Mouse (Mus musculus) limb, embryonic 11.5 days (tissue): ENCODE measurements around the gene Gm10570. TPM values are rescaled to one million over a fixed set of nuclear protein-coding genes. Genes with fewer than 3 reads are reported as not detected.

ENCODE experiments used
- ATAC-seq: fragments of 200-750 bp; cut with Nextera tagmentation; 2 replicates; pipeline ENCODE4 v1.8.0; 2017; ENCODE audit warnings: low read depth; ENCODE audit not compliant: insufficient number of reproducible peaks, low FRiP score, low TSS enrichment
- DNase-seq: peaks from one replicate; pipeline ENCODE4 v3.0.0-alpha.2; 2015; ENCODE audit warnings: low spot score
- H3K27ac ChIP-seq: fragments of 300-500 bp; sonication (generic); replicated peaks from 2 replicates; pipeline ENCODE4 v1.5.1; 2014; ENCODE audit warnings: low read depth, mild to moderate bottlenecking, low read length
- H3K27me3 ChIP-seq: fragments of 300-500 bp; sonication (generic); 2 replicates; pipeline ENCODE4 v1.6.1; 2014; ENCODE audit warnings: mild to moderate bottlenecking, low read length, mixed read lengths; ENCODE audit not compliant: control insufficient read depth, insufficient read depth
- H3K36me3 ChIP-seq: fragments of 300-500 bp; sonication (generic); 2 replicates; pipeline ENCODE4 v1.6.1; 2014; ENCODE audit warnings: mild to moderate bottlenecking, low read length, moderate library complexity, mixed read lengths; ENCODE audit not compliant: control insufficient read depth, insufficient read depth
- H3K4me1 ChIP-seq: fragments of 300-500 bp; sonication (generic); 2 replicates; pipeline ENCODE4 v1.6.1; 2014; ENCODE audit warnings: low read length, mixed read lengths; ENCODE audit not compliant: control insufficient read depth, insufficient read depth
- H3K4me2 ChIP-seq: fragments of 300-500 bp; sonication (generic); 2 replicates; pipeline ENCODE4 v1.6.1; 2014; ENCODE audit warnings: low read depth, mild to moderate bottlenecking, moderate library complexity; ENCODE audit not compliant: severe bottlenecking
- H3K4me3 ChIP-seq: fragments of 300-500 bp; sonication (generic); 2 replicates; pipeline ENCODE4 v1.5.1; 2014; ENCODE audit warnings: low read depth, low read length
- H3K9ac ChIP-seq: fragments of 300-500 bp; sonication (generic); 2 replicates; pipeline ENCODE4 v1.6.1; 2014; ENCODE audit warnings: mild to moderate bottlenecking, low read length
- H3K9me3 ChIP-seq: fragments of 300-500 bp; sonication (generic); 2 replicates; pipeline ENCODE4 v1.6.1; 2016; ENCODE audit warnings: low read length; ENCODE audit not compliant: control insufficient read depth
- WGBS: fragments of 180-500 bp; shearing (Covaris S2); extraction: QIAGEN DNeasy Blood & Tissue Kit; methylation state at CpG from one replicate; pipeline ENCODE4 v1.1.7; 2014; 5-methylcytosine and 5-hydroxymethylcytosine counted together
- polyA plus RNA-seq: library from polyadenylated mRNA; unstranded; fragments of >200 nt; fragmentation: Nextera tagmentation; extraction: Ambion mirVana; gene quantifications from 2 replicates; pipeline ENCODE4 v1.2.1, GENCODE M21; 2014

Gm10570 gene
- polyA plus RNA-seq, 1 experiment from 2014 or later, result not detected

DNA sequence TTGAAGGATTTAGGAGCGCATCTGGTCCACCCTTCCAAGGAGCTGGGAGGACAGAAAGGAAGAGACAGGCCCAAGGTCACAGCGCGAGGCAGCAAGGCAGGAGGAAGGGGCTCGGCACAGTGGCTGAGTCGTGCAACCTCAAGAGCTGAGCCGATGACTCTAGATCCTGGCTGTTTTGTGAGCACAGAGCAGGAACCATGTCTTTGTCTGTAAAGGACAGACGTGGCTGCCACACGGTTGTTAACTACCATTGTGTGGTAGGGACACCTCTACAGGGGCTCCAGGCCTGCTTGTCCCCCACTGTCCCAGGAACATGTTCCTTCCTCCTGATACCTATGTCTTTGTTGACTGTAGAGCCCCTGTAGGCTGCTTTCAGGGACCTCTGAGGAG lies 8.8 kb downstream of the Gm10570 start:
- Histone ChIP-seq H3K4me3 (no peak overlapping the region), H3K4me1 (no peaks in the 10 kb centered on the region), H3K4me2 (no peak overlapping the region), H3K9ac (no peak overlapping the region), H3K36me3 (no peaks in the 10 kb centered on the region), H3K27me3 (no peaks in the 10 kb centered on the region), H3K9me3 (no peaks in the 10 kb centered on the region), H3K27ac (no peak overlapping the region)
- ATAC-seq, result no peak
- WGBS, result 74% methylated on average over 8 of the region's 8 CpGs
- no peak for DNase-seq

DNA sequence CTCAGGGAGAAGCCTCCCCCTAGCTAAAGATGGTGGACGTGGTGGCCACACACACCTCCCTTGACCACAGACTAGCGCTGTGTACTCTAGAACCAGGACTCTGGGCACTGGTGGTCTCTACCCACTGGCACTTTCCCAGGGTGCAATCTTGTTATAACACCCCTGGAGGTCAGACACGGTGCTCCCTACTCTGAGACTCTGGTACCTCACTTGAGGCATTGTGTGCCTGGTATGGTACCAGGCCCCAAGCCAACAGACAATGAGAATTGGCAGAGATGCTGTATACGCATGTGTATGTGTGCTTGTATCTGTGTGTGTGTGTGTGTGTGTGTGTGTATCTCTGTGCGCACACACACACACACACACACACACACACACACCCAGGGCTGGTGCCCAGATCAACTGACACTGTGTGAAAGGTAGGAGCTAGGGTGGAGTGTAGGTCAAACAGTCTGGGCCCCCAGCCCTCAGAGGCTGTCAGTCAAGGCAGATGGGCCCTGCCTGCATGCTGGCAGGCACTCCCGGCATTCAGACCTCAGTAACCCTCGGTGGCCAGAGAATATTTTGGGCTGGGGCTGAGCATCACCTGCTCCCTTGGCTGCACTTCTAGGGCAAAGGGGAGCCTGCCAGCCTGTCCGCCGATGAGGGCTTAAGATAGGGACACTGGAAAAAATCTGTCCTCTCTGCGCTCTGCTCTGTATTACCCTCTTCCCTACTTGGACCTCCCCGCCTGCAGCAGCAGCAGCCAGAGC lies 9.4 kb downstream of the Gm10570 start:
- H3K4me3 ChIP-seq, result no peak overlapping the region

DNA sequence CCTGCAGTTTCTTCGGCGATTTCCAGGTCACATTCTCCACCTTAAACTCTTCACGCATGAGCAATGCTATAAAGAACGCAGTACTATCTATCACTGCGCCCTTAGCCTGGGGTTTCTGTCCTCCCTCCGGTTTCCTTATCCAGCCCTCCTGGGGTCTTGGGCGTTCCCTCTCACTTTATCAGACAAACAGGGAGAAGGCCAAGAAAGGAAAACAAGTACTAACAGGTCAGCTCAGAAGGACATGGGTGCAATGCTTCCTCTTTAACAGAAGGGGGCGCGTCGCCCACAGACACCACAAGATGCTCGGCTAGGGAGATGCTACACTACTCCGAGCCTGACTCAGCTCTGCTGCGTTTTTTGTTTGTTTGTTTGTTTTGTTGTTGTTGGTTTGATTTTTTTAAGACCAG lies 11.3 kb downstream of the Gm10570 start:
- Histone ChIP-seq H3K36me3 (no peaks in the 10 kb centered on the region), H3K4me2 (no peak overlapping the region), H3K27ac (no peak overlapping the region), H3K27me3 (no peaks in the 10 kb centered on the region), H3K9ac (no peak overlapping the region), H3K4me1 (no peaks in the 10 kb centered on the region), H3K9me3 (no peaks in the 10 kb centered on the region), H3K4me3 (no peak overlapping the region)
- WGBS, result 30% methylated on average over 13 of the region's 13 CpGs
- DNase-seq (peak; percentile 57), ATAC-seq (no peak)

More for the DNA sequence above, 9.4 kb downstream of the Gm10570 start:
- Histone ChIP-seq H3K36me3 (no peaks in the 10 kb centered on the region), H3K27ac (no peak overlapping the region), H3K9me3 (no peaks in the 10 kb centered on the region), H3K9ac (no peak overlapping the region), H3K4me2 (no peak overlapping the region), H3K27me3 (no peaks in the 10 kb centered on the region), H3K4me1 (no peaks in the 10 kb centered on the region)
- ATAC-seq, result no peak
- WGBS, result 73% methylated on average over 11 of the region's 11 CpGs
- no peak for DNase-seq

DNA sequence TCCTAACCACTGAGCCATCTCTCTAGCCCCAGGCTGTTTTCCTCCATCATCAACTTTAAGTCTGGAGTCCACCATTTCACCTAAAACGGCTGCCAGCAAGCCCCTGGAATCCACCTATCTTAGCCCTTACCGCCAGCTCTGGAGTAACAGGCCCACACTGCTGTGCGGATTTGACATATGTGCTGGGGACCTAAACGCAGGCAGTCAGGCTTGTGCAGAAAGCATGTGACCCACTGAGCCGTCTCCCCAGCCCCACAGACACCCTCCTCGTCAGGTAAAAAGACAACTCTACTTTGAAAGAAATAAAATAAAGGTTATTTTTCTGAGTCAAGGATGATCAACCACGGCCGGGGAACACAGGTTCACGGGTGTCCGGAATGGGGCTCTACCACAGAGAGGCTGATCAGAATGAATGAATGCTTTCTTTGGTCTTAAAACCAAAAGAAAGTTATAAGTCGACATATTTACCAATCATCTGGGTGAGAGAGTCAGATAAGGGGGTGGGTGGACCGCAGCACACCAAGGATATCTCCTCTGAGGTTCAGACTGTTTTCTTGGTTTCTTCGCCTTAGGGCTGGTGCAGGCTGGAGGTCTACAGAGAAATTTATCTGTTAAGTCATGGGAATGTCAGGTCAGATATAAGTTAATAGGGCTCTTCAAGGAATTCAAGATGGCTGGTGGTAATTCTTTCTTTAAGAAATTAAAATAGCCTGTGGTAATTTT lies 12.1 kb downstream of the Gm10570 start:
- no peaks in the 10 kb centered on the region for H3K9me3 ChIP-seq
- no peak overlapping the region for H3K27ac ChIP-seq
- no peaks in the 10 kb centered on the region for H3K36me3 ChIP-seq
- no peak overlapping the region for H3K4me2 ChIP-seq
- no peak overlapping the region for H3K4me3 ChIP-seq
- H3K9ac ChIP-seq, result no peak overlapping the region
- DNase-seq, result no peak
- no peaks in the 10 kb centered on the region for H3K27me3 ChIP-seq
- WGBS, result 87% methylated on average over 13 of the region's 13 CpGs
- no peaks in the 10 kb centered on the region for H3K4me1 ChIP-seq
- ATAC-seq, result no peak

DNA sequence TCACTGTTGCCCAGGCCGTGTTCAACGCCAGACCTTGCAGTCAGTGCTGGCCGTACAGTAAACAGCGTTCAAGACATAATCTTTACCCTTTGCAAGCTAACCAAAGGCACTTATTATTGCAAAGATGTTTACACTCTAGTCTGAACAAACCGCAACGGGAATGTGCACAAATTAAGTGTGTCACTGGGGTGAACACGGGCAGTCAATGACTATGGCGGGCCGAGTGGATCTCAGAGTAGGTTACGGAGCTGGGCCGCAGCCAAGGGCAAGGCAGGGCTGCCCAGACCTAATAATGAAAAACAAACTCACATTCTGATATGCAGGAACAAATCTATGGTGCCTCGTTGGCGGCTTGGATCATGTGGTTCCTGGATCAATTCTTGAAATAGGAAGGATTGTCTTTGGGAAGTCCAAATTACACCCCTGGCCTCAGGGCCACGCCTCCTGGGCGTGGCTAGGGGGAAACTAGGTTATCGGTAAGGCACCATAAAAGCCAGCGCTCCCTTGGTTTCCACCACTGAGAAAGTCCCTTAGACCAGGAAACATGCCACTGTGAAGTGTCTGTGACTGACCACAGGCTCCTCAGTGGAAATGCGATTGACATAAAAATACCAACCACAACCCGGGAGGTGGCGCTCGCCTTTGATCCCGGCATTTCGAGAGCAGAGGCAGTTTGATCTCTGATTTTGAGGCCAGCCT lies 13.3 kb downstream of the Gm10570 start:
- H3K4me2 ChIP-seq, result no peak overlapping the region
- H3K9ac ChIP-seq, result no peak overlapping the region
- no peaks in the 10 kb centered on the region for H3K27me3 ChIP-seq
- H3K9me3 ChIP-seq, result no peaks in the 10 kb centered on the region
- DNase-seq, result peak; percentile 59
- H3K36me3 ChIP-seq, result no peaks in the 10 kb centered on the region
- no peak overlapping the region for H3K27ac ChIP-seq
- no peak overlapping the region for H3K4me3 ChIP-seq
- WGBS, result 51% methylated on average over 23 of the region's 23 CpGs
- H3K4me1 ChIP-seq, result no peaks in the 10 kb centered on the region
- no peak for ATAC-seq

DNA sequence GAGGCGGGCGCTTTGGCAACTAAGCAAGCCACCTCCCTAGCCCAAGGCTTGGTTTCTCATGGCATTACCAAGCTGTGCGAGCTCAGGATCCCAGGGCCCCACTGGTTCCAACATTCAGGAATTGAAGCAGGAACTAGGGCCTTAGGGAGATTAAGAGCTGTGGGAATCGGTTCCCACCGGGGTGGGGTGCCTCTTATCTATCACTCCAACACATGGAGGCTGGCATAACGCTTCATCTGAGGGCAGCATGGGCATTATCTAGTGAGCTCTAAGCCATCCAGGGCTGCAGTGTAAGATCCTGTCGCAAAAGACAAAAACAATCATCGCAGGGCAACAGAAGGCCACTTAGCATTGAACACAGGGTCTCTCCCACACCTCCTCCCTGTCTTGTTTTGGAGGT lies 14.0 kb downstream of the Gm10570 start:
- 88% methylated on average over 8 of the region's 8 CpGs for WGBS
- Histone ChIP-seq H3K9ac (no peak overlapping the region), H3K36me3 (no peaks in the 10 kb centered on the region), H3K4me2 (no peak overlapping the region), H3K4me1 (no peaks in the 10 kb centered on the region), H3K4me3 (no peak overlapping the region), H3K9me3 (no peaks in the 10 kb centered on the region), H3K27me3 (no peaks in the 10 kb centered on the region), H3K27ac (no peak overlapping the region)
- DNase-seq (no peak), ATAC-seq (no peak)

DNA sequence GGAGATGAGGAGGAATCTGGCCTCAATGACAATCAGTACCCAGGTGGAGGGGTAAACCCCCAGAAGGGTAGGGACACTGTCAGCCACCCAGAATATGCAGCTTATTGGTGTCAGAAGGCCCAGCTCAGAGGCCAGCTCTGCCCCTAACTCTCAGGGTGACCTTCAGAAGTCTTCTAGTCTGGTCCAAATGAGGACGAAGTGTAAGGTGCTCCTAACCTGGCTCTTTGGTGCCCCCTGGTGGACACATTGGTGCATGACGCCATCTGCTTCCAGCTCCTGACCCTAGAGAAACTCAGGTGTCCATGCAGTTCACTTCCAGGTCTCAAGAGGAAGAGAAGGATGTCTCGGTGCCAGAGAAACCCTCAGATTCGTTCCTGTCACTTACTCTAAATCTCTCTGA lies 16.2 kb downstream of the Gm10570 start:
- DNase-seq (peak; percentile 94), ATAC-seq (0 out of 2 replicates have a peak, but pooled peaks have one; percentile 39)
- WGBS, result 8% methylated on average over 4 of the region's 4 CpGs
- Histone ChIP-seq H3K4me2 (no peak overlapping the region), H3K36me3 (no peaks in the 10 kb centered on the region), H3K27ac (no peak overlapping the region), H3K4me1 (no peaks in the 10 kb centered on the region), H3K9ac (no peak overlapping the region), H3K27me3 (no peaks in the 10 kb centered on the region), H3K9me3 (no peaks in the 10 kb centered on the region), H3K4me3 (no peak overlapping the region)

DNA sequence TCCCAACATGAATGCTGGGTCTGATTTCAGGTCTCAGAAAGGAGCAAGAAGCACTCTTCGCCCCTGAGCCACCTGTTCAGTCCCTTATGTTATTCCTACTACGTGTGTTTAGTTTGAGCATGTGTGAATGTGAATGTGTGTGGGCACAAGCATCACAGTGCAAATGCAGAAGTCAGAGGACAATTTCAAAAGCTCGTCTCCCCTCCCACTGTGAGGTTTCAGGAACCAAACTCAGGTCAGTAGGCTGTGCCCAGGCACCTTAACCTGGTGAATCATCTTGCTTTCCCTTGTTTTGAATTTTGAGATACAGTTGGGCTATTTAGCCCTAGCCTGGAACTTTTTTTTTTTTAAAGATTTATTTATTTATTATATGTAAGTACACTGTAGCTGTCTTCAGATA lies 18.6 kb downstream of the Gm10570 start:
- Histone ChIP-seq H3K9ac (no peak overlapping the region), H3K27ac (no peak overlapping the region), H3K27me3 (no peaks in the 10 kb centered on the region), H3K36me3 (no peaks in the 10 kb centered on the region), H3K4me3 (no peak overlapping the region), H3K4me2 (no peak overlapping the region), H3K9me3 (no peaks in the 10 kb centered on the region), H3K4me1 (no peaks in the 10 kb centered on the region)
- no peak for ATAC-seq
- no peak for DNase-seq
- 72% methylated on average over 3 of the region's 3 CpGs for WGBS
